Mouse (Mus musculus) c-Kit-positive CD71-positive TER-119-negative erythroid progenitor cells, embryonic 14.5 days (primary cell): Measurements from ENCODE around the gene Cradd.

ENCODE experiments used
- DNase-seq: peaks from one replicate; pipeline ENCODE4 v3.0.0-alpha.2; 2013; ENCODE audit warnings: low read depth

Cradd gene

DNA sequence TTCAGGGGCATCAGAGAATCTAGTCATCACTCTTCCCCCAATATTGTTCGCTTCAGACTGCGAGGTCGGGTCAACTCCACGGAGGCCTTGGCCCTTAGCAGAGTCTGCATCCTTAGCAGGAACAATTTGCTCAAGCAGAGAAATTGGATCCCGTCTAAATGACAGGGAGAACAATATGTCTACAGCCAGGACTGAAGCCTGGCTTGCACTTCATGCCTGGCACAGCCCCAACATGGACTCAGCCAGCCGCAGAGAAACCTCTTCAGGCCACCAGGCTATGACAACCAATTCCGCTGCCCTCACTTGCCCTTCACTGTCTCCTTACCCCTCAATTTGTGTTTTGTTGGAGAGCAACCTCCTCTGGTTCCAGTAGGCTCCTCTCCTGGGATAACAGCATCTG is 123.6 kb downstream of the Cradd start:
- no peak for DNase-seq

DNA sequence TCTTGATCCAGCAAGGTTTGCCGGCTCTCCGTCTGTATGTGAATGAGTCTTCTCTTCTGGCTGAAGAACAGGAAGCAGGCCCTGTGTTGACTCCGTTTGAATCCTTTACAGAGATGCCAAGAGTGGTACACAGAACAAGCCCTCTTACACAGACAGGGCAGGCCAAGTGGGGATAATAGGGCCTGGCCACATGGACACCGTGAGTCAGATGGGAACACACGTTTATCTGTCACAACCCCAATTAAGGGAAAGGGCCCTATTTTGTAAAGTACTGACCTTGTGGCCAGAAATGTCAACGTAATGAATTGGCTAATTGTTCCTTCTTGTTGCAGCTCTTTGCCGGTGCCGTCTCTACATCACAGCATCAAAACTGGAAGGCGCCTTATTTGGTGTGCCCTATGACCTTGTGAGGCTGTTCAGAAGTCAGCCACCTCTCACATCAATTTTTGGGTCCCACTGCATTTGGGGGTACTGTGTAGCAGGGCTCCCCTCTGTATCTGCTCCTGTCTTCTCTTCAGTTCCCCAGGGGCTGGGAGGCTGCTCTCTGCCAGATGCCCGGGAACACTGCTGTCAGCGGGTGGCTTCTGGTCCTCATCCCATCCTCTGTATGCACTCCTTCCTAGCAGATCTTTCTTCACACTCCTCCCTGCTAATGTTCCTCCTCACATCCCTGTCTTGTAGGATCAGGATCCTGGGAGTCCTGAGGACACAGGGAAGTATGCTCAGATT is 124.2 kb downstream of the Cradd start:
- no peak for DNase-seq

DNA sequence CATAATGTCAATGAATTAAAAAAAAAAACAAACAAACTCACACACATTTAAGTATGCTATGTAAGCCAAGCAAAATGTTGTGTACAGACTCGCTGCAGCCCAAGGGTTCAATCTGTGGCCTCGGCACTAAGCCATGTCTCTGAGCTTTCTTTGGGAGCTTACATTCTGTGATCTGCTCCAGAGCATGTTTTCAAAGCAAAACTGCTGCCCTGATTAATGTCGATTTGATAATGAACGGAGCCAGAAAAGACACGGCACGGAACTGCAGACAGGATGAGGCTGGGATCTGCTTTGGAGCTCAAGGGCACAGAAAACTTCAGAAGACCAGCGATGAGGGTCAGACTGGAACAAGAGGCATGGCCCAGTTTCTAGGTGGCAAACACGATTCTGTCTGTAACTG is 126.6 kb downstream of the Cradd start:
- DNase-seq, result no peak

DNA sequence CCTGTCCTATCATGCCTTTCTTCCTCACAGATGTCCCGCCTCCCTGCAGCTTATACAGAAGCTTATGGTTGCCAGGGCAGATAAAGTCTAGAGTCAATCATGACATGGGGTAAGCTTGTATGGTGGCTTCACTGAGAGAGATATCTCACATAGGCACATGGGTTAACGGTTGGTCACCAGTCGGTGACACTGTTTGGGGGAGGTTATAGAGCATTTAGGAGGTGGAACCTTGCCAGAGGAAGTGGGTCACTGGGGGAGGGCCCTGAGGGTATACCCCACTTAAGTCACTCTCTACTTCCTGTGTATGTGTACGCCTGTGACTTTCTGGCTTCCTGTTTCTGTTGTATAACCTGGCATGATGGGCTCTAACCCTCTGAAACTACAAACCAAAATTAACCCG is 128.2 kb downstream of the Cradd start:
- DNase-seq, result peak; percentile 29

DNA sequence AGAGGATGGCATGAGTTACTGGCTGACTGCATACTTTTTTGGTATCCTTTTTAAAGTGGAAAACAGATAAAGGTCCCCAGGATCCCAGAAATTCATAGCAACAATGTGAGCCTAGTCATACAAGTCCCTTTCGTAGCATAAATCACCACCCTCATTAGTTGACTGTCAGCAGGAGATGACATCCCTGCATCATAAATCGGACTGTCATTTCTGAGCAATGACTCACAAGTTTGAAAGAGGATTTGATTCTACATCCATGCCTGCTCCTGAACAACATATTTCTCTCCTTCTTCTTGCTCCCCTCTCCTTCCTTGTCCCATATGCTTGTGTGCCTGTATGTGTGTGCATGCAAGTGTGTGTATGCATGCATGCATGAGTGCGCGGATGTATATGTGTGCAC is 129.2 kb downstream of the Cradd start:
- DNase-seq, result no peak

- no peak for DNase-seq
Observed at GRCm38 (mm10) chr10:95193875-95194281, 130.1 kb downstream of the Cradd start.

DNA sequence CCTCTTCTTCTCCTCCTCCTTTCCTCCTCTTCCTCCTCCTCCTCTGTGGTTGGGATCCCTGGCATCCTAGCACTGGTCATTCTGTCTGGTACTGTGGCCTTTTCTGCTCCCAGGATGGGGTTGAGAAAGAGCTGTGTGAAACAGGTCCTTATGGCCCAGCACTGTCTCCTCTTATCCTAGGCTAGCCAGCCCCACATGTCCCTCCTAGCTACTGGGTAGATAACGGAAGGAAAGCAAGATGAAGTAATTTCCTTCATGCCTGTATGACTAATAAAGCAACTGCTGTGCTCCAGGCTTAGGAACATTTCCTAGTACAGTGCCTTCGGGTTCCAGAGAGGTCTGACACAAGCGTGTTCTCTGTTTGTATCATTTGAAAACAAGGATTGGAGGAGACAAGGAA is 132.1 kb downstream of the Cradd start:
- DNase-seq, result peak; percentile 34

GRCm38 (mm10) chr10:95191151-95191655 is 132.7 kb downstream of the Cradd start:
- no peak for DNase-seq

DNA sequence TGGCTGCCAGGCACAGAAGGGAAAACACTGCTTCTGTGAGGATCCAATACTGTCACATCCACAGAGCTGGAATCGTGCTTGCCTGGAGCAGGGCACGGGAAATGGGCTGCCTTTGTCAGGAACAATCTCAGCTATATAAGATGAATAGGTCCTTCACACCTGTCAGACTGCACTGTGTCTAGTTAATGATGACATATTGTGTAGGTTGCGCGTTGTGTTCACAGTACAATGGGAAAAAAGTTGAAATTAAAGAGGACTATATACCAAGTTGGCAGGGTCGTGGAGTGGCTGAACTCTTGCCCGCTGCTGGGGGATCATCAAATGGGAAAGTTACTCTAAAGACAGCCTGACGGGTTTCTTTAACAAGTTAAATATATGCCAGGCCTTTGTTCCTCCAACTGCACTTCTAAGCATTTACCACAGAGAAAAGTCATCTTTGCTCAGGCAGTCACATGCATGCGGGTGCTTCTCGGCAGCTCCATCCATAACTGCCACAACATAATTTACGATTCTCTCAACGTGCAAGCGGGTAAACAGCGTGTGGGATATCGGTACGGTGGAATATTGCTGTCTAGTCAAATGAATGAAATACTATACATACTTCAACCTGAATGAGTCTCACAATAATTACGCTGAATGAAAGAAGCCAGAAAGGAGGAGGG is 134.3 kb downstream of the Cradd start:
- no peak for DNase-seq

DNA sequence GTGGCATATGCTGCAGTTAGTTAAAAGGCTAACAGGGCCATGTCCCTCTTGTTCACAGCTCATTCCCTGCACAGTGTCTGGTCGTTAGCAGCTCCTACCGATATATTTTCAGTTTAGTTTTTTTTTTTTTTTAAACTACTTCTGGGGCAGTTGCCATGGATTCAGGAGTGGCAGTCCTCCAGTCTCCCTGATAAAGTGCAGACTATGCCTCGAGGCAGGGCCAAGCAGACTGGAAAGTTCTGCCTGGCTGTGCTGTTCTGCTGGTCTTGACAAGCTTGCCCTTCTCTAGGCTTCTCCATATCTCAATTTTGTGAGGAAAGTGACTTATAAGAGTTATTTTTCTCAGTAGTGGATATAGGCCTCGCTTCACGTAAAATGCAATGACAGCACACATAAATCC is 139.7 kb downstream of the Cradd start:
- DNase-seq, result no peak

- no peak for DNase-seq
Observed at GRCm38 (mm10) chr10:95183051-95183450, 140.9 kb downstream of the Cradd start.

- no peak for DNase-seq
Observed at GRCm38 (mm10) chr10:95182405-95182804, 141.5 kb downstream of the Cradd start.

DNA sequence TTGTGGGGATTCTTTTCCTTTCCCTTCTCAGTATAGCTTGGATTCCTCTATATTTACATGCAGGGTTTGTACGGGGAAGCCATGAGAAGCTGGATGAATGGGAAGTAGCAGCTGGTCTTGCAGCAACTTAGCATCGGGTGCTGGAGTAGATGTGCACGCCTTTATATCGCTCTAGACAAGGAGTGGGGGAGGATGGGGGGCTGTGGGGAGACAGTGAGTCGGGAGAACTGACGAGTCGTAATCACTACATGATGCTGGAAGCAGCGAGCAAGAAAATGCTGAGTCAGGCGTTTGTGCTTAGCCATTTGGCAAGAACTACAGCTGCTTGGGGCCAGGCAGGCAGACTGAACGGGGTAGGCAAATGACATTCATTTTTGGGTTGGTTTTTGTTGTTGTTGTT is 142.4 kb downstream of the Cradd start:
- no peak for DNase-seq

- DNase-seq, result no peak
Observed at GRCm38 (mm10) chr10:95180900-95181299, 143.0 kb downstream of the Cradd start.

DNA sequence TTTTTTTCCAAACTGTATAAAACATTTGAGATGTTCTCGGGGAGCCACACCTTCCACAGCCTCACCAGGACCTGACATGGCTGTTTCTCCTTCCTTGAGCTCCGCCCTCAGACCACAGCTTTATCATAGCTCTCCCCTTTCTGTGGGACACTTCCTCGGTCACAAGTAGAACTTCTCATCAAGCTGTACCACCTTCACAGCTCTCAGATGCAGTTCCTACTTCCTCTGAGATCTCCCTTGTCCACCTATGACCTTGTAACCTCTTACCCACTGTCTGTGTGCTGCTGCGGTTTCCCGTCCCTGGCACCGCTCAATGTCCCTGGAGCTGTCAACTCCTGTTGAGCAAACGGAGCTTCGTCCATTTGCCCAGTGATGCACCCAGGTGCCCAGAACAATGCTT is 143.8 kb downstream of the Cradd start:
- no peak for DNase-seq

DNA sequence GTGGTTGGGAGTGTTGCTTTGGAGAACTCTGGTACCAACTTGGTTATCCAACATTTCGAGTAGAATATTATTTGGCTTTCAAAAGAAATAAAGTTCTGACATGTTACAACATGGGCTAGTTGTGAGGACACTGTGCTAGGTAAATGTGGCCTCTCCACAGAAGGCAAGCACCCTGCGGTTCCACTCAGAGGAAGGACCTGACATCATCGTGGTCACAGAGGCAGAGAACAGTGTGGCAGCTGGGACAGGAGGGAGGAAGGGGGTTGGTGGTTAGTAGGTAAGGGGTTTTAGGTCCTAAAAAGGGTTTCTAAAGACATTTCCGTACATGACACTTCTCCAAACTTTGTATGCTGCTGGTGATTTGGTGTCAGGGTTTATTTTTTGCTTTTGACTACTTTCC is 145.1 kb downstream of the Cradd start:
- no peak for DNase-seq

DNA sequence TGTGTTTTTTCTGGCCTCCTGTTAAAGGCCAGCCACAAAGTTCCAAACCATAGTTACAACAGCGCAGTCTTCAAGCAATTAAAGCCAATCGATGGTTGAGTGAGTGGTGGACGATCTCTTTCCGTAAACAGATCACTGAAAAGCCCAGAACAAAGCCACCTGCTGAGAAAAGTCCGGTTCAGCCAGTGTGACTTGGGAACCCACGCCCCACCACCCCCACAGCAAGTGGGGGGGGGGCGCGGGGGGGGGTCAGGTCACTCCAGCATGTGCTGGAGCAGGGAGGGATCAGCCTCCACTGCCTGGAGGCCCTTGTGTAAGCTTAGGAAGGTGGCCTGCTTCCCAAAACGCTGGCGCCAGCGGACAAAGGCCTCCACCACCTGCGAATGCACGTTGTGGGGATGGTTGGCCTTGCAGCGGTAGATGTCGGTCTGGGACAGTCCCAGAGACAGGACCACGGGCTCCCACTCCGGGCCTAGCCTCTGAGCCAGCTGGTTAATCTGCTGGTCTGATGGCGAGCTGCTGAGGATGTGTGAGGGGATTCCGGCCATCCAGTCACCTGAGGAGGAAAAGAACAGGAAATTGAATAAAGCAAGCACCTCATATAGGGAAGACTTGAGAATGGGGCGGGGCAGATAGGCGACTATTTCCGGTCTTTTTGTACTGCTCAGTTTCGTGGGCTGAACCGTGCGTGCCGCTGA is 148.4 kb downstream of the Cradd start:
- no peak for DNase-seq

DNA sequence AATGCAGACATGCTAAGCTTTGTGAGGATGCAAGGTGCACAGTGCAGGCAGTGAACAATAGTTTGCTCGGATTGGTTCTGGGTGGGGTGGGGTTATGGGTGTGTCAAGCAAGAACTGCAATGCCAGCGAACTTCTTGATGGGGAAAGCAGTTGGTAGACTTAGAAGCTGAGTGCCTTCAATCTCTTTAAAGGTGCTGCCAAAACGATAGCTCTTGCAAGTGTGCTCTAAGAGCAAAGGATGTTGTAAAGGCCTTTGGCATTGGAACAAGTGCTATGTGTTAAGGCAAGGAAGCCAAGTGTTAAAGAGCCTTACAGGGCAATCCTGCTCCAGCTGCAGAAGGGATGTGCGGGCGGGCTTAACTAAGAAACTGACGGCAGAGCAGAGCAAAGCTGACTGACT is 149.7 kb downstream of the Cradd start:
- no peak for DNase-seq

GRCm38 (mm10) chr10:95170721-95171354 is 153.1 kb downstream of the Cradd start:
- no peak for DNase-seq

DNA sequence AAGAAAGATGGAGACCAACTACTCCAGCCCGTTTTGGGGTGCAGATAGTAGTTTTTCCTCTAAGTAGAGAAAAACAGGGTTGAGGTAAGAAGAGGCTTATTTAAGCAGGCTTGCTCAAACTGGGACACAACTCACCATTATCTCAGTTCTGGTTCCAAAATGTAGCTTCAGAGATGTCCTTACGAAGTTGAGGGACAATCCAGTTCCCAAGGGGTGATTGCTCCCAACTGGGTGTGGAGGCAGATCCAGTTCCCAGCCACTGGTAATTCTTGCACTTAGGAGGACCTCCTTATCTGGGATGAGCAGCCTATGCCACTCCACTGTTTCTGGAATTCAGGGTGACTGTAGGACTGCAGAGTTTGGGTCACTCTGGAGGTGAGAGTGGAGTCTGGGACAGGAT is 159.0 kb downstream of the Cradd start:
- DNase-seq, result no peak

DNA sequence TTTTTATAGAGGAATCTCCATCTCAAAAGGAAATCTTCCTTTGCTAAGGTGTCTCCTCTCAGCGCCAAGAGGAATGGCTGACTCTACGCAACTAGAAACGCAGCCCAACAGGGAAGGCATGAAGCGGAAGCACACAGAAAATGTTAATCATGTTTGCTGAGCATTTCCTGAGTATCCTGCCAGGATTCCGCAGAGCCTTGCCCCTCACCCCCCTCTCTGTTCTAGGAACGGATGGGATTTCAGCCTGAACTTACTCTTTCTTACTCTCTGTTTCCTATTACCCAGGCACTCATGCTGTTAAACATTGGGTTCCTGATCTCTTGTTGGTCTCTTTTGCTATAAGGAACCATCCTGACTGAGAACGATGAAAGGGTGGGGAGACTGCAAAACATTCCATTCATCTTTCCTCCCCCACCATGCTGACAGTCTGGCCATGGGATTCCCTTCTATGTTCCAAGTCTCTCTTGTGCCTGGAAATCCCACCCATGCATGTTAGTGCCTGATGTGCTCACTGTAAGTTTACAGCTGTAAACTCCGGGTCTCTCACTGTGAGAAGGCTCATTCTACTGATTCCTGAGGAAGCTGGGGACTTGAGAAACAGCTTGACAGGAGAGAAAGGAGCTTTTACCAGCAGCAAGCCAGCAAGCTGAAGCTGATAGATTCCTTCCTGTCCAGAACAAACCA is 161.1 kb downstream of the Cradd start:
- DNase-seq, result no peak

GRCm38 (mm10) chr10:95159675-95160256 is 164.2 kb downstream of the Cradd start:
- no peak for DNase-seq
